Mouse (Mus musculus): Measurements from ENCODE around the gene Zfp536. TPM values are rescaled to one million over a fixed set of nuclear protein-coding genes. Genes with fewer than 3 reads are reported as not detected.

Gene Zfp536
- polyA plus RNA-seq, 1 experiment from 2014 or later, result 34.5 TPM

GRCm38 (mm10) chr7:37426061-37426460 lies 347.4 kb downstream of the Zfp536 start:
- no peak overlapping the region for H3K4me3 ChIP-seq (replicated peaks)
- H3K27ac ChIP-seq (replicated peaks), result no peak overlapping the region
- no peaks in the 10 kb centered on the region for H3K4me1 ChIP-seq
- H3K9me3 ChIP-seq (replicated peaks), result no peaks in the 10 kb centered on the region
- no peak overlapping the region for H3K4me2 ChIP-seq
- no peaks in the 10 kb centered on the region for H3K27me3 ChIP-seq (replicated peaks)
- ATAC-seq (ENCODE audit: low FRiP score), result no peak
- no peaks in the 10 kb centered on the region for H3K36me3 ChIP-seq
- no peak overlapping the region for H3K9ac ChIP-seq (replicated peaks)

- Histone ChIP-seq H3K27ac (replicated peaks) (no peak overlapping the region), H3K4me1 (no peaks in the 10 kb centered on the region), H3K4me3 (replicated peaks) (no peak overlapping the region), H3K9me3 (replicated peaks) (no peaks in the 10 kb centered on the region), H3K27me3 (replicated peaks) (no peaks in the 10 kb centered on the region), H3K36me3 (no peaks in the 10 kb centered on the region), H3K4me2 (no peak overlapping the region), H3K9ac (replicated peaks) (no peak overlapping the region)
- ATAC-seq (ENCODE audit: low FRiP score), result no peak
- 46% methylated on average over 2 of the region's 2 CpGs for WGBS
Observed at GRCm38 (mm10) chr7:37422966-37423365, 350.5 kb downstream of the Zfp536 start.

Other genes with a start within 250 kb of the Zfp536 start
- 38.7 and 38.8 TPM in 2 replicates for gene Uri1, start 249.9 kb upstream of the Zfp536 start, polyA plus RNA-seq (2015; fragmentation: Nextera tagmentation; extraction: Ambion mirVana)